Mouse (Mus musculus) 3T3-L1 (cell line): Measurements from ENCODE around the gene Olfr654.
A peak's percentile ranks its signal among the peaks of the same experiment; 100 is the strongest.

Source experiments
- DNase-seq: peaks from one replicate; pipeline ENCODE4 v3.0.0-alpha.2; 2015; ENCODE audit warnings: low read depth, low spot score

The Olfr654 gene

DNA sequence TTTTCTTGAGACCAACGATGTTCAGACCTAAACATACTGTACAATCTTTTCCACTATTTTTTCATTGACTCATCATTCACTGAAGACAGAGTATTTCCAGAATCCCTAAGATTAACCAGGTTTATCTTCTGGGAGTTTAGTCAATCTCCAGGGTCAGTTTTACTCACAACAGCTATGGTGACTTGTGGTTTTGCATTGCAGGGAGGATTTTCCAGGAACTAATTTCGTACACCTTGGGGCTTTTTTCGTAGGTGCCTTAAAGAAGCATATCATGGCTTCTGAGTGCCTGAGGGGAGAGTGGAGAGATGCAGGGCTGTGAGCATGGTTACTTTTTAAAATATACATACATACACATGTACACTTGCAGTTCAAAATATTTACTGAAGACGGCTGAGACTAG is at the start of gene Olfr654:
Gene Olfr654, plus strand, starts transcription at position 301 of the 400 bp plus-strand sequence.
- no peak for DNase-seq

- DNase-seq: peak; percentile 1
Observed at GRCm38 (mm10) chr7:104549833-104550232, 37.0 kb upstream of the Olfr654 start, which contains the start of gene Olfr651. Gene Olfr651 (plus strand): TSS chr7:104550133.

GRCm38 (mm10) chr7:104552700-104553099 is 34.1 kb upstream of the Olfr654 start:
- peak; percentile 0 for DNase-seq

DNA sequence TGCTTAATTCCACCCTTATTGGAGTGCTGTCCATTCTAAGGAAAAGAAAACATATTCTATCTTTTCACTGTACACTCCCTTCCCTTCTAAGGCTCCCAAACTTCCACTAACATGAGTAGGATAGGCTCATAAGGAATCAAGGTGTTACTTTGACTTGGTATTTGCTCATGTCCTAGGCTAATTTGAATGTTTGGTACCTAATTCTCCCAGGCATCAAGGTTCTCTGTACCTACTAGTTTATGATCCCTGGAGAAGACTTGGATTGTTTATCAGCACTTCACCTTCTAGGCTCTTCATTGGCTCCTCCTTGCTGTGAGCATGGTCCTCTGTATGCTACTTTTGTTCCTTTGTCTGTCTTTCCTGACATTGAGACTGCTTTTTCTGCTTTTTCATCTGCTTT is 26.2 kb upstream of the Olfr654 start, which contains the start of gene Olfr652:
Gene Olfr652, plus strand, starts transcription at position 301 of the 400 bp plus-strand sequence.
- no peak for DNase-seq

- no peak for DNase-seq
Observed at GRCm38 (mm10) chr7:104577014-104577413, 9.8 kb upstream of the Olfr654 start, which contains the start of gene Olfr653. Gene Olfr653 (plus strand): TSS chr7:104577314.

DNA sequence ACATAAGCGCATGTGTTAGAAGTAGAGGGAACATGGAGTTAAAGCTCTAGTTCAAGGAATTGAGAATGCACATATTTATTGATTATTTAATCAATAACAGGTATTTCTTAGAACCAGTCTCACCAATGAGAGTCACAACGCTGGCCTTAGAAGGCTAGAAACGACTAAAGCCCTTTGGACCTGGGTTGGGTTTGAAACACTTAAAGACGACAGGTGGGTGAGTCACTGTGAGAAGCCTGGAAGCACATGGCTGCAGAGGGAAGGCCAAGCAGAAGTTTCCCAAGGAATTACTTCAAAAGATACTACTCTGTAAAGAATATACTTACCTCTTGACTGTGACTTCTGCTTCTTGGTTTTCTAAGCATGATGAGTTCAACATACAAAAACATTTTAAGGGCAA is 6.0 kb upstream of the Olfr654 start:
- DNase-seq: no peak

DNA sequence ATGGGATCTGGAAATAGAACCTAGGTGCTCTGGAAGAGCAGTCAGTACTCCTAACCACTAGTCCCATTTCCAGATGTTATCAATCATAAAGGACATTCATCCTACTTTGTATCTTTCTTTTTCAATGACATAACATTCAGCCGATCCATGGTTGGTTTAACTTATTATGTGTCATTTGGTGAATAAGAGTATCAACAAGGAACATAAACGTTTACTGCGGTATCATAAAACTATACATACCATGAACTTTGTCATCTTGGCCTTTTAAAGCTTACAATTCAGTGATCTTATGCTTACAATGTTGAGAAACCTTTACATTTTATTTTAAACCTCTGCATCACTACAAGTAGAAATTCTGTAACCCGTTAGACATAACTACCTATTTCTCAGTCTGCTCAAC is 5.4 kb upstream of the Olfr654 start:
- no peak for DNase-seq

DNA sequence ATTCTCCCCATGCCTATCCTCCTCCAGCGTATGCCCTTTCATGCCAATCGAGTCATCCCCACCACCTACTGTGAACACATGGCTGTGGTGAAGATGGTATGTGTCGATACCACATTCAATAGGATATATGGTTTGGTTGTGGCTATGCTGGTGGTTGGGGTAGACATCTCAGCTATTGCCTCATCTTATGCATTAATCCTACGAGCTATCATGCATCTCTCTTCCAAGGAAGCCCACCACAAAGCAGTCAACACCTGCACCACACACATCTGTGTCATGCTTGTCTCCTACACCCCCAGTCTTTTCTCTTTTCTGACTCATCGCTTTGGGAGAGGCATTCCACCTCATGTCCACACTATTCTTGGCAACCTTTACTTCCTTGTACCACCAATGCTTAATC is 1.4 kb downstream of the Olfr654 start:
- peak; percentile 84 for DNase-seq

DNA sequence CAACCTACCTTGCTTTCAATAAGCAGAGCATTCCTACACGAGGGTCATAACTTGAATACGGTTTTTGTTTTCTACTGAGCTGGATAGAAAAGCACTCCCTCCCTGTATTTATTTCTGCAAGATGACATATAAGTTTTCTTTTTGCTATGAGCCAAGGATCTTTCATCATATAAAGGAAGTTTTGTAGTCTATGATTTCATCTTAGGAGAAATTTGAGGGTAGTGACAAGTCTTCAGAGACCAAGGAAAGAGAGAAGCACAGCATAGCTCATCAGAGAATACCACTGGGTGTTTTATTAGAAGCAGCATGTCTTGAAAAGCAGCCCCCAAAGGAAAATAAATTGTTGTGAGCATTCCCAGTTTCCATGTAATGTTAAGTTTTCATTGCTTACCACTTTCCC is 14.9 kb downstream of the Olfr654 start, which contains the start of gene Olfr655:
Gene Olfr655, minus strand, starts transcription at position 101 of the 400 bp plus-strand sequence.
- DNase-seq: no peak

GRCm38 (mm10) chr7:104603173-104603572 is 16.3 kb downstream of the Olfr654 start:
- DNase-seq: peak; percentile 44

GRCm38 (mm10) chr7:104604727-104605126 is 17.9 kb downstream of the Olfr654 start:
- DNase-seq: no peak

GRCm38 (mm10) chr7:104613655-104614054 is 26.8 kb downstream of the Olfr654 start, which contains the start of gene Olfr656:
Gene Olfr656 (plus strand): TSS chr7:104613955.
- peak; percentile 40 for DNase-seq

GRCm38 (mm10) chr7:104624494-104624893 is 37.7 kb downstream of the Olfr654 start, which contains the start of gene Olfr657:
Gene Olfr657 (plus strand): TSS chr7:104624794.
- no peak for DNase-seq
